Mouse (Mus musculus): ENCODE measurements at regions not wholly inside any gene's neighbourhood (a gene's known extent, or its start where the extent isn't known, plus 50 kb on each side); places are given as distances from the start of the nearest gene placed in this dataset.

DNA sequence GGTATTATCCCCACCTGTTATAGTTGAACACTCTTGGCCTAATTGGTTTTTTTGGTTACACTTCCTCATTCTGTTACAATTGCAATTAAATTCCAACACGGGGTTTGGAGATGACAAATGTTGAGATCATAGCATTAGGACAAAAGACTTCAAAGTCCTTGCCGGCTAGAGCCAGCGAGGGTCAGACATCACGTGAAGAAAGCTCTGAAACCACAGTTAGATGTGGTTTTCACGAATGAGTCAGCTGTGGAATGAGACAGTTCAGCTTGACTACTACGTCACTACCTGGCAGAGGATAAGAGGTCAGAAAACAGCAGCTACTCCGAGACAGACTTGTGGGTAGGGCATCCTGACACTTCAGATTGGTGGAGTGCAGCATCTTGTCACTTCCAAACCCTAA lies 55.5 kb upstream of the Trio start:
- Histone ChIP-seq H3K36me3 (ENCODE audit: control insufficient read depth, insufficient read depth, low read length) (no peaks in the 10 kb centered on the region), H3K9ac (ENCODE audit: low read length) (no peak overlapping the region), H3K4me2 (ENCODE audit: low read depth, low read length) (no peak overlapping the region), H3K4me3 (replicated peaks; ENCODE audit: low read length) (no peak overlapping the region), H3K27ac (ENCODE audit: low read length) (no peak overlapping the region), H3K27me3 (ENCODE audit: control insufficient read depth, insufficient read depth, low read length) (no peaks in the 10 kb centered on the region), H3K9me3 (replicated peaks; ENCODE audit: control insufficient read depth, low read length) (no peaks in the 10 kb centered on the region), H3K4me1 (ENCODE audit: control insufficient read depth, insufficient read depth, low read length) (no peaks in the 10 kb centered on the region)
- ATAC-seq (ENCODE audit: insufficient read depth, low FRiP score): no peak
- 60% methylated on average over 7 of the region's 7 CpGs for WGBS

GRCm38 (mm10) chr15:28082411-28082810 lies 56.8 kb upstream of the Trio start:
- no peaks in the 10 kb centered on the region for H3K9me3 ChIP-seq (replicated peaks; ENCODE audit: control insufficient read depth, low read length)
- H3K4me2 ChIP-seq (ENCODE audit: low read depth, low read length): no peak overlapping the region
- H3K9ac ChIP-seq (ENCODE audit: low read length): no peak overlapping the region
- H3K36me3 ChIP-seq (ENCODE audit: control insufficient read depth, insufficient read depth, low read length): no peaks in the 10 kb centered on the region
- WGBS: 84% methylated on average over 5 of the region's 5 CpGs
- ATAC-seq (ENCODE audit: insufficient read depth, low FRiP score): no peak
- no peaks in the 10 kb centered on the region for H3K4me1 ChIP-seq (ENCODE audit: control insufficient read depth, insufficient read depth, low read length)
- no peak overlapping the region for H3K4me3 ChIP-seq (replicated peaks; ENCODE audit: low read length)
- H3K27me3 ChIP-seq (ENCODE audit: control insufficient read depth, insufficient read depth, low read length): no peaks in the 10 kb centered on the region
- H3K27ac ChIP-seq (ENCODE audit: low read length): no peak overlapping the region

GRCm38 (mm10) chr15:28105956-28106355 lies 80.3 kb upstream of the Trio start:
- 71% methylated on average over 5 of the region's 5 CpGs for WGBS
- H3K36me3 ChIP-seq (ENCODE audit: control insufficient read depth, insufficient read depth, low read length): no peaks in the 10 kb centered on the region

DNA sequence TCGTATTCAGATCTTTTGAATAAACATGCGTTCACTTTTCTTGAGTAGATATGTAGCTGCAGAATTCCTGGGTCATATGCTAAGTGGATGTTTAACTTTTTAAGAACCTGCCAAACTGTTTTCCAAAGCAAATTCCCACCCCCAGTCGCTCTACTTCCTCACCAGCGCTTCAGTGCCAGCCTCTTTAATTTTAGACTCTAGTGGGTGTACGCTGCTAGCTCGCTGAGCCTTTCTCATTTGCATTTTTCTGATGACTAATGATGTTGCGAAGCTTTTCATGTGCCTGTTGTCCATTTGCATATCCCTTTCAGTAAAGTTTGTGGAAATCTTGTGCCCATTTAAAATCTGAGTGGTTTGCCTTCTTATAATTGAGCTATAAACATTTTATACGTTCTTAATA lies 84.3 kb upstream of the Trio start:
- H3K4me1 ChIP-seq (ENCODE audit: control insufficient read depth, insufficient read depth, low read length): no peaks in the 10 kb centered on the region
- no peaks in the 10 kb centered on the region for H3K27me3 ChIP-seq (ENCODE audit: control insufficient read depth, insufficient read depth, low read length)
- no peaks in the 10 kb centered on the region for H3K9me3 ChIP-seq (replicated peaks; ENCODE audit: control insufficient read depth, low read length)
- H3K36me3 ChIP-seq (ENCODE audit: control insufficient read depth, insufficient read depth, low read length): no peaks in the 10 kb centered on the region
- H3K9ac ChIP-seq (ENCODE audit: low read length): no peak overlapping the region
- H3K27ac ChIP-seq (ENCODE audit: low read length): no peak overlapping the region
- H3K4me2 ChIP-seq (ENCODE audit: low read depth, low read length): no peak overlapping the region
- H3K4me3 ChIP-seq (replicated peaks; ENCODE audit: low read length): no peak overlapping the region
- 72% methylated on average over 8 of the region's 8 CpGs for WGBS
- no peak for ATAC-seq (ENCODE audit: insufficient read depth, low FRiP score)

More at GRCm38 (mm10) chr15:28105956-28106355, 80.3 kb upstream of the Trio start:
- Histone ChIP-seq H3K27me3 (ENCODE audit: control insufficient read depth, insufficient read depth, low read length) (no peaks in the 10 kb centered on the region), H3K27ac (ENCODE audit: low read length) (no peak overlapping the region), H3K9me3 (replicated peaks; ENCODE audit: control insufficient read depth, low read length) (no peaks in the 10 kb centered on the region), H3K4me1 (ENCODE audit: control insufficient read depth, insufficient read depth, low read length) (no peaks in the 10 kb centered on the region), H3K9ac (ENCODE audit: low read length) (no peak overlapping the region), H3K4me2 (ENCODE audit: low read depth, low read length) (no peak overlapping the region), H3K4me3 (replicated peaks; ENCODE audit: low read length) (no peak overlapping the region)
- no peak for ATAC-seq (ENCODE audit: insufficient read depth, low FRiP score)

DNA sequence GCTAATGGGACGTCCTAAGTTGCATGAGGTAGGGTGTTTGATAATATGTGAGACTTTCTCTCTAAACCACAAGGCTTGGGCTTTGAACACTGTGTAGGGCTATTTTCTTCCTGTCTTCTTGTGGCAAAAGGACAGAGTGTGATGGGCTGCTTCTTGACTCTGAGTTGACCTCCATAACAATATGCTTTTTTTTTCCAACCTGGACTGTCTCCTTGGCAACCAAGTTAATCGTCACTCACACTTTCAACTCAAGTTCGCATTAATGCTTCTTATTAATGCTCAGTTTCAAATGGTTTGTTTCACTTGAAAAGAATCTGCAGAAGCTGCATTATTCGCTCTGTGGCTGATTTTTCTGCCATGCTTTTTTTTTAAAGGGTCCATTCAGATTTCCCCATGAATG lies 87.8 kb upstream of the Trio start:
- H3K27me3 ChIP-seq (ENCODE audit: control insufficient read depth, insufficient read depth, low read length): no peaks in the 10 kb centered on the region
- H3K36me3 ChIP-seq (ENCODE audit: control insufficient read depth, insufficient read depth, low read length): no peaks in the 10 kb centered on the region
- H3K9ac ChIP-seq (ENCODE audit: low read length): no peak overlapping the region
- no peaks in the 10 kb centered on the region for H3K9me3 ChIP-seq (replicated peaks; ENCODE audit: control insufficient read depth, low read length)
- no peak for ATAC-seq (ENCODE audit: insufficient read depth, low FRiP score)
- no peak overlapping the region for H3K4me3 ChIP-seq (replicated peaks; ENCODE audit: low read length)
- no peak overlapping the region for H3K27ac ChIP-seq (ENCODE audit: low read length)
- H3K4me1 ChIP-seq (ENCODE audit: control insufficient read depth, insufficient read depth, low read length): no peaks in the 10 kb centered on the region
- H3K4me2 ChIP-seq (ENCODE audit: low read depth, low read length): no peak overlapping the region
- whole genome bisulfite sequencing: 72% methylated on average over 4 of the region's 4 CpGs

- Histone ChIP-seq H3K36me3 (ENCODE audit: control insufficient read depth, insufficient read depth, low read length) (no peaks in the 10 kb centered on the region), H3K4me1 (ENCODE audit: control insufficient read depth, insufficient read depth, low read length) (no peaks in the 10 kb centered on the region), H3K4me2 (ENCODE audit: low read depth, low read length) (no peak overlapping the region), H3K27ac (ENCODE audit: low read length) (no peak overlapping the region), H3K9ac (ENCODE audit: low read length) (no peak overlapping the region), H3K27me3 (ENCODE audit: control insufficient read depth, insufficient read depth, low read length) (no peaks in the 10 kb centered on the region), H3K4me3 (replicated peaks; ENCODE audit: low read length) (no peak overlapping the region), H3K9me3 (replicated peaks; ENCODE audit: control insufficient read depth, low read length) (no peaks in the 10 kb centered on the region)
- ATAC-seq (ENCODE audit: insufficient read depth, low FRiP score): no peak
- WGBS: 78% methylated on average over 6 of the region's 6 CpGs
Measured at GRCm38 (mm10) chr15:28114180-28114747, 88.6 kb upstream of the Trio start.

DNA sequence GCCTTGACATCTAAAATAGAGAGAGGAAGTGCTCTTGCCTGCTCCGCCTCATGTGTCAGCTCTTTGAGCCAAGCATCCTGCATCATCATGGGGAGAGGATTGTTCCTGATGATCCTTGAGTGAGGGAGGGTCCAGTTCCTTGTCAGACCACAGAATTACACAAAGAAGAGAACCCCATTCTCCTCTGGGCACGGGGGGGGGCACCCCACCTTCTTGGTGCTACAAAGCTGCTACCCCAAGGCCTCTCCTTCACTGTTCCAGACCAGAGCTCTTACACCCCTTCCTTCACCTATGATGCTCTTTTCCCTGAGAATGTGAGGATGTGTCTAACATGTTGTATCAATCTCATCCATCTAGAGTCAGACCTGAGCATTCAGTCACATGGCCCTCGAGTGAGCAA lies 76.7 kb upstream of the Dnah5 start:
- H3K27me3 ChIP-seq (ENCODE audit: control insufficient read depth, insufficient read depth, low read length): no peaks in the 10 kb centered on the region
- no peak overlapping the region for H3K4me3 ChIP-seq (replicated peaks; ENCODE audit: low read length)
- H3K9ac ChIP-seq (ENCODE audit: low read length): no peak overlapping the region
- no peaks in the 10 kb centered on the region for H3K36me3 ChIP-seq (ENCODE audit: control insufficient read depth, insufficient read depth, low read length)
- H3K4me2 ChIP-seq (ENCODE audit: low read depth, low read length): no peak overlapping the region
- H3K27ac ChIP-seq (ENCODE audit: low read length): no peak overlapping the region
- no peaks in the 10 kb centered on the region for H3K4me1 ChIP-seq (ENCODE audit: control insufficient read depth, insufficient read depth, low read length)
- WGBS: 64% methylated on average over 3 of the region's 3 CpGs
- H3K9me3 ChIP-seq (replicated peaks; ENCODE audit: control insufficient read depth, low read length): no peaks in the 10 kb centered on the region
- ATAC-seq (ENCODE audit: insufficient read depth, low FRiP score): no peak

GRCm38 (mm10) chr15:28129536-28129935 lies 74.0 kb upstream of the Dnah5 start:
- ATAC-seq (ENCODE audit: insufficient read depth, low FRiP score): no peak
- Histone ChIP-seq H3K9me3 (replicated peaks; ENCODE audit: control insufficient read depth, low read length) (no peaks in the 10 kb centered on the region), H3K36me3 (ENCODE audit: control insufficient read depth, insufficient read depth, low read length) (no peaks in the 10 kb centered on the region), H3K4me1 (ENCODE audit: control insufficient read depth, insufficient read depth, low read length) (no peaks in the 10 kb centered on the region), H3K27me3 (ENCODE audit: control insufficient read depth, insufficient read depth, low read length) (no peaks in the 10 kb centered on the region), H3K4me3 (replicated peaks; ENCODE audit: low read length) (no peak overlapping the region), H3K4me2 (ENCODE audit: low read depth, low read length) (no peak overlapping the region), H3K9ac (ENCODE audit: low read length) (no peak overlapping the region), H3K27ac (ENCODE audit: low read length) (no peak overlapping the region)
- 91% methylated on average over 7 of the region's 7 CpGs for WGBS

GRCm38 (mm10) chr15:28131546-28131945 lies 72.0 kb upstream of the Dnah5 start:
- Histone ChIP-seq H3K27me3 (ENCODE audit: control insufficient read depth, insufficient read depth, low read length) (no peaks in the 10 kb centered on the region), H3K4me1 (ENCODE audit: control insufficient read depth, insufficient read depth, low read length) (no peaks in the 10 kb centered on the region), H3K4me3 (replicated peaks; ENCODE audit: low read length) (no peak overlapping the region), H3K27ac (ENCODE audit: low read length) (no peak overlapping the region), H3K9ac (ENCODE audit: low read length) (no peak overlapping the region), H3K9me3 (replicated peaks; ENCODE audit: control insufficient read depth, low read length) (no peaks in the 10 kb centered on the region), H3K36me3 (ENCODE audit: control insufficient read depth, insufficient read depth, low read length) (no peaks in the 10 kb centered on the region), H3K4me2 (ENCODE audit: low read depth, low read length) (no peak overlapping the region)
- WGBS: 85% methylated on average over 4 of the region's 4 CpGs
- no peak for ATAC-seq (ENCODE audit: insufficient read depth, low FRiP score)
